Mouse (Mus musculus) forebrain, embryonic 12.5 days (tissue): ENCODE data around the gene Rnf145. TPM values are rescaled to one million over a fixed set of nuclear protein-coding genes. Genes with fewer than 3 reads are reported as not detected.

Experiments used
- ATAC-seq: fragments of 200-750 bp; cut with Nextera tagmentation; 2 replicates; pipeline ENCODE4 v1.8.0; 2017; ENCODE audit warnings: moderate TSS enrichment; ENCODE audit not compliant: low FRiP score
- H3K27ac ChIP-seq: fragments of 300-500 bp; sonication (generic); 2 replicates; pipeline ENCODE4 v1.5.1; 2016; ENCODE audit warnings: mild to moderate bottlenecking
- H3K27me3 ChIP-seq: fragments of 300-500 bp; sonication (generic); 2 replicates; pipeline ENCODE4 v1.6.1; 2016; ENCODE audit warnings: mild to moderate bottlenecking
- H3K36me3 ChIP-seq: fragments of 300-500 bp; sonication (generic); replicated peaks from 2 replicates; pipeline ENCODE4 v1.6.1; 2016; ENCODE audit warnings: mild to moderate bottlenecking
- H3K4me1 ChIP-seq: fragments of 300-500 bp; sonication (generic); 2 replicates; pipeline ENCODE4 v1.6.1; 2016
- H3K4me2 ChIP-seq: fragments of 300-500 bp; sonication (generic); 2 replicates; pipeline ENCODE4 v1.6.1; 2016; ENCODE audit warnings: mild to moderate bottlenecking, moderate library complexity
- H3K4me3 ChIP-seq: fragments of 300-500 bp; sonication (generic); replicated peaks from 2 replicates; pipeline ENCODE4 v1.5.1; 2016; ENCODE audit warnings: mild to moderate bottlenecking
- H3K9ac ChIP-seq: fragments of 300-500 bp; sonication (generic); 2 replicates; pipeline ENCODE4 v1.6.1; 2016; ENCODE audit warnings: mild to moderate bottlenecking
- H3K9me3 ChIP-seq: fragments of 300-500 bp; sonication (generic); 2 replicates; pipeline ENCODE4 v1.6.1; 2016
- WGBS: fragments of 180-500 bp; shearing (Covaris S2); methylation state at CpG from one replicate; pipeline ENCODE4 v1.1.7; 2016; 5-methylcytosine and 5-hydroxymethylcytosine counted together
- polyA plus RNA-seq: library from polyadenylated mRNA; unstranded; fragments of >200 nt; fragmentation: Nextera tagmentation; extraction: Ambion mirVana; gene quantifications from 2 replicates; pipeline ENCODE4 v1.2.1, GENCODE M21; 2016

Gene Rnf145
- polyA plus RNA-seq, 1 experiment from 2014 or later: 121 TPM

DNA sequence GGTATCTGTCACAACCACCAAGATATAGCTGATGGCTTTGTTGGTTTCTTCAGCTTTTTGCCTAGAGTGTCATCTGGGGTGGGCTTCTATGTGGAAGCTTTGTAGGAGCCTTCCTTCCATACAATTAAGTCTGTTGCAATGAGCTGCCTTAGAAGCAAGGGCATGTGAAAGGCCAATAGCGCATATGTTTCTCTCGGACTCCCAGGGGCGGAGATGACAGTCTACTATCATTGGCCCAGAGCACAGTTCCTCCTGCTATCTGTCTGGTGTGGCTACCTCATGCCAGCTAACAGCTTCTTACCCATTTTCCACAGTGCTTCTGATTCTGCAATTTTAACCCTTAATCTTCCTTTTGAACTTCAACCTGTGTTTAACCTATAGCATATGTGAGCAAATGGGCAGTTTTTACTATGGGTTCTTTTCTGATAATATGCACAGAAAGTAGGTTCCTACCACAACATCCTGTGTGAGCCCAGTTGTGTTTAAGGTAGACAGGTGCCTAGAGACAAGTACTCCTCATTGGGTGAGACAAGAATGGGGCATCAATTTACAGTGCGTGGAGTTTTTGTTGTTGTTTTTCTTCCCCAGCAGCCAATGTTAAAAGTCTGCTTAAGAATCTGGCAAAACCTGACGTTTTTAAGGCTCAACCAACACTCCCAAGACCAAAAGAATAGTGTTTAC, 24.0 kb upstream of the Rnf145 start:
- Histone ChIP-seq H3K9me3 (no peaks in the 10 kb centered on the region), H3K36me3 (no peaks in the 10 kb centered on the region), H3K4me2 (no peak overlapping the region), H3K27ac (no peak overlapping the region), H3K9ac (no peak overlapping the region), H3K4me1 (no peaks in the 10 kb centered on the region), H3K27me3 (no peaks in the 10 kb centered on the region), H3K4me3 (no peak overlapping the region)
- 85% methylated on average over 5 of the region's 5 CpGs for WGBS
- ATAC-seq: no peak

DNA sequence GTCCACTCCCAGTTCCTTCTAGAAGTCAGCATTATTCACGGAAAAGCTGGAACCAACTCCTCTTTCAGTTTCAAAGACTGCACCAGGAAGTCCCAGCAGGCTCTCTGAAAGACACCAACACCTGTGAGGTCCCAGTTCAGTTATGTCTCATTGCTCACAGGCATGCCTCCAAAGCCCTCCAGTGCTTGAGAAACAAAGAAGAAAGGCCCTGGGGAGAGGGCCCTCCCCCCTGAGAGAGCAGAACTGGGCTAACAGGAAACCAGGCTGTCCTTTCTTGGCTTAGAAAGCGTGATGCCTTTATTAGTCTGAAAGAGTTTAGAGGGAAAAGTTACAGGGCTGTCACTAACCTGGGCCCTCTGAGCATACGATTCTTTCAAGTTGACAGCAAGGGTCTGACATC, 22.5 kb upstream of the Rnf145 start:
- H3K9me3 ChIP-seq: no peaks in the 10 kb centered on the region
- no peak overlapping the region for H3K4me3 ChIP-seq
- no peak overlapping the region for H3K4me2 ChIP-seq
- ATAC-seq: no peak
- H3K36me3 ChIP-seq: no peaks in the 10 kb centered on the region
- no peak overlapping the region for H3K27ac ChIP-seq
- WGBS: 56% methylated on average over 3 of the region's 3 CpGs
- H3K9ac ChIP-seq: no peak overlapping the region
- H3K27me3 ChIP-seq: no peaks in the 10 kb centered on the region
- no peaks in the 10 kb centered on the region for H3K4me1 ChIP-seq

DNA sequence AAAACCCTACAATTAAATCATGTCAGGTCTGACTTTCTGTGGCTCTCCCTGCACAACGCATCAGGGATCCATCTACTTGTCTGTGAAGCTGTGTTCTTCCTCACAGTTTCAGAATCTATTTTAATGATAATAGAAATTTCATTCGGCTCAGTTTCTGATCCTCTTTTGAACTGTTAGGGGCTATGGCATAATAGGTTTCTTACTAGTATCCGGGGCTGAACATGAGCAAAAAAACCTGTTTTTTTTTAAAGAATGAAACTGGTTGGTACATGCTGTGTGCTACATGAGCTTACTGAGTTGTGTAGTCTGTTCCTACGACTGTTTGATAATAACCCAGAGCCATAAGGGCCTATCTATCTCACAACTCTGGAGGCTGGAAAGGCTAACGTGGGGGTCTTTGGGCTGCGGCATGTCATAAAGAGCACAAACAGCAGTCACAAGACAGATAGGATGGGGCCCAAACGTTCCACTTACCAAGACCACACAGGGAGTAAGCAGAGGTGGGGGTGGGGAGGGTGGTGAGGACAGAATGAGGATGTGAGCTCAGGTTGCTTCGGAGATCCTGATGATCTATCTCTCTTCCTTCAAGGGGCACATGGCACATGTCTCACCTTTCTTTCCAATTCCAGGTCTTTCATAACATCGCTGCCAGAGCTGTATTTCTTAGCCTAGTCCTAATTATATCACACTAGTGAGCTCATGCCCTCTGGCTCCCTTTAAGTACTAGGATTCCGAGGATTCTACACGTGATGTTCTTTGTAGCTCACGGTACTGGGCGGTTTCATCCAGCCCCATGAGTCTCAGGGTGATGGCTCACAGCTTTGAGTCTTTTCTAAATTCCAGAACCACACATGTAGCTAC, 20.1 kb upstream of the Rnf145 start:
- no peaks in the 10 kb centered on the region for H3K9me3 ChIP-seq
- 76% methylated on average over 13 of the region's 13 CpGs for WGBS
- H3K4me3 ChIP-seq: no peak overlapping the region
- no peak overlapping the region for H3K27ac ChIP-seq
- no peaks in the 10 kb centered on the region for H3K27me3 ChIP-seq
- no peak for ATAC-seq
- H3K4me2 ChIP-seq: no peak overlapping the region
- no peak overlapping the region for H3K9ac ChIP-seq
- H3K4me1 ChIP-seq: no peaks in the 10 kb centered on the region
- no peaks in the 10 kb centered on the region for H3K36me3 ChIP-seq

GRCm38 (mm10) chr11:44500966-44501365, 17.8 kb upstream of the Rnf145 start:
- WGBS: 87% methylated on average over 7 of the region's 7 CpGs
- Histone ChIP-seq H3K36me3 (no peaks in the 10 kb centered on the region), H3K9ac (no peak overlapping the region), H3K27me3 (no peaks in the 10 kb centered on the region), H3K9me3 (no peaks in the 10 kb centered on the region), H3K4me1 (no peaks in the 10 kb centered on the region), H3K4me2 (no peak overlapping the region), H3K27ac (no peak overlapping the region), H3K4me3 (no peak overlapping the region)
- ATAC-seq: no peak

DNA sequence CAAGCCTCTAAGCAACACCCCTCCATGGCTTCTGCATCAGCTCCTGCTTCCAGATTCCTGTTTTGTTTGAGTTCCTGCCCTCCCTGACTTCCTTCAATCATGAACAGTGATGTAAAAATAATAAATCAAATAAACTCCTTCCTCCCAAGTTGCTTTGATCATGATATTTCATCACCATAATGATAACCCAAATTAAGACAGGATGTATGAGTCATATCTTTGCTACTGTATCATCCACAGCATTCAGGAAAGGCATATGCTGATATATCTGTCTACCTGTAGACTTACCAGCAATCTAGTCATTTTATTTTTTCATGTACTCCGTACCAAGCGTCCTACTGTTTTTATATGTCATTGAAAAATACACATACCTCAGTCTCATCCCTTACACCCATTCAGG, 17.3 kb upstream of the Rnf145 start:
- no peaks in the 10 kb centered on the region for H3K4me1 ChIP-seq
- no peaks in the 10 kb centered on the region for H3K36me3 ChIP-seq
- no peak for ATAC-seq
- no peak overlapping the region for H3K9ac ChIP-seq
- H3K9me3 ChIP-seq: no peaks in the 10 kb centered on the region
- H3K27ac ChIP-seq: no peak overlapping the region
- H3K27me3 ChIP-seq: no peaks in the 10 kb centered on the region
- no peak overlapping the region for H3K4me3 ChIP-seq
- 97% methylated on average over 2 of the region's 2 CpGs for WGBS
- H3K4me2 ChIP-seq: no peak overlapping the region

DNA sequence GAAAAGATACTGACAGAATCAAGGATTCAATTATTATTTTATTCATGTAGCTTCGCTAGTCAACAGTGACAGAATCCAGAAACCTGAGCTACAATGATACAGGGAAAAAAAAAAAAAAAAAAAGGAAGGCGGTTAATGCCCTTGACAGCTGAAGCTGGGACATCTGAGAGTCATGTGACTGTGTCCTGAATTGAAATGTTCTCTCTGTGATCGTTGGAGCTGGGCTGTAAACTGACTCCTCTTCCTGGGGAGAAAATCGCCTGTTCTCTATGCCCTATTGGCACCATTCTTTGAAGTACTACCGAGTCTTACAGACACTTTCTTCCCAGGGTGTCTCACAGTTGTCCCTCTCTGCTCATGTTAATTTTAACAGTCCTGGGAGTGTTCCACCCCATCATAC, 15.8 kb upstream of the Rnf145 start:
- Histone ChIP-seq H3K4me2 (no peak overlapping the region), H3K27me3 (no peaks in the 10 kb centered on the region), H3K36me3 (no peaks in the 10 kb centered on the region), H3K4me3 (no peak overlapping the region), H3K9ac (no peak overlapping the region), H3K4me1 (no peaks in the 10 kb centered on the region), H3K9me3 (no peaks in the 10 kb centered on the region), H3K27ac (no peak overlapping the region)
- 58% methylated on average over 5 of the region's 5 CpGs for WGBS
- no peak for ATAC-seq

GRCm38 (mm10) chr11:44504146-44504545, 14.6 kb upstream of the Rnf145 start:
- no peak for ATAC-seq
- Histone ChIP-seq H3K9ac (no peak overlapping the region), H3K9me3 (no peaks in the 10 kb centered on the region), H3K27ac (no peak overlapping the region), H3K27me3 (no peaks in the 10 kb centered on the region), H3K4me2 (no peak overlapping the region), H3K4me1 (no peaks in the 10 kb centered on the region), H3K4me3 (no peak overlapping the region), H3K36me3 (no peaks in the 10 kb centered on the region)
- 92% methylated on average over 7 of the region's 7 CpGs for WGBS

DNA sequence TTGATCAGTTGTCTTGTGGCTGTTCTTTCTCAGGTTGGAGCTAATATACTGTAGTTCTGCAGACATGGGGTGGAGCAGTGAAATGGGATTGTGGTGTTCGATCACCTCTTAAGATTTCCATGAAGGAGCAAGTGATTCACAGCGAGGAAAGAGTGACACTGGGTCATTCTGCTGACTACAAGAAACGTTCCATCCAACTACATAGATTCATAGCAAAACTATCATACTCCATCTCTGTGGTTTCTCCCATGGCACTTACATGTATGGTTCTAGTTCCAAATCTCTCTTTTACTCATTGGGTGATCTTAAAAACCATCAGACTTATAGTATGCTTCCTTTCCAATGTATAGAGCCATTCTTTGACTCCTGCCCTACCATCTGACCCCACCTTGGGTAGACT, 14.0 kb upstream of the Rnf145 start:
- Histone ChIP-seq H3K27me3 (no peaks in the 10 kb centered on the region), H3K4me1 (no peaks in the 10 kb centered on the region), H3K4me2 (no peak overlapping the region), H3K4me3 (no peak overlapping the region), H3K36me3 (no peaks in the 10 kb centered on the region), H3K9me3 (no peaks in the 10 kb centered on the region), H3K27ac (no peak overlapping the region), H3K9ac (no peak overlapping the region)
- no peak for ATAC-seq
- 87% methylated on average over 3 of the region's 3 CpGs for WGBS

DNA sequence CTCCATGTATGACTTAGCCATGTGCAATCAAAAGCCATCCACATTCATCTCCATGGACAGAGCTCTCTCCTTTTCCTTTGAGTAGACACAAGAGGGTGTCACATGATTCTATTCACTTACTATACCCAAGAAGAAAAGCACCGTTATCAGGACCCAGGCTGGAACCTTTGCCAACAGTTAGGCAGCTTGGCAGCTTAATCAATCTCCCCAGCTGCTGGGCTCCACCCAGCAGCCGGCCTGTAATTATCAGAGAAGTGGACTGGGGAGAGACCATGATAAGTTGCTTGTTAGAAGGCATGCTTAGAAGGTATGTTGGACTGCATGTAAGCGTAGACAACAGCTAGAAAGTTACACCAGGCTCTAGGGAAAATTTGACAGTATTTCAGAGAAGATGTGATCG, 9.9 kb upstream of the Rnf145 start:
- Histone ChIP-seq H3K27me3 (no peaks in the 10 kb centered on the region), H3K27ac (no peak overlapping the region), H3K9ac (no peak overlapping the region), H3K4me1 (no peaks in the 10 kb centered on the region), H3K36me3 (no peaks in the 10 kb centered on the region), H3K9me3 (no peaks in the 10 kb centered on the region), H3K4me3 (no peak overlapping the region), H3K4me2 (no peak overlapping the region)
- 73% methylated on average over 4 of the region's 4 CpGs for WGBS
- ATAC-seq: no peak

- H3K4me3 ChIP-seq: no peak overlapping the region
- no peaks in the 10 kb centered on the region for H3K36me3 ChIP-seq
- no peak for ATAC-seq
- no peak overlapping the region for H3K4me2 ChIP-seq
- no peaks in the 10 kb centered on the region for H3K4me1 ChIP-seq
- no peak overlapping the region for H3K9ac ChIP-seq
- H3K9me3 ChIP-seq: no peaks in the 10 kb centered on the region
- H3K27ac ChIP-seq: no peak overlapping the region
- no peaks in the 10 kb centered on the region for H3K27me3 ChIP-seq
- 90% methylated on average over 2 of the region's 2 CpGs for WGBS
Measured at GRCm38 (mm10) chr11:44509906-44510305, 8.9 kb upstream of the Rnf145 start.

- Histone ChIP-seq H3K27ac (no peak overlapping the region), H3K4me3 (no peak overlapping the region), H3K9me3 (no peaks in the 10 kb centered on the region), H3K36me3 (no peaks in the 10 kb centered on the region), H3K9ac (no peak overlapping the region), H3K4me2 (no peak overlapping the region), H3K4me1 (no peaks in the 10 kb centered on the region), H3K27me3 (no peaks in the 10 kb centered on the region)
- ATAC-seq: no peak
- 87% methylated on average over 7 of the region's 7 CpGs for WGBS
Measured at GRCm38 (mm10) chr11:44510371-44510770, 8.4 kb upstream of the Rnf145 start.

DNA sequence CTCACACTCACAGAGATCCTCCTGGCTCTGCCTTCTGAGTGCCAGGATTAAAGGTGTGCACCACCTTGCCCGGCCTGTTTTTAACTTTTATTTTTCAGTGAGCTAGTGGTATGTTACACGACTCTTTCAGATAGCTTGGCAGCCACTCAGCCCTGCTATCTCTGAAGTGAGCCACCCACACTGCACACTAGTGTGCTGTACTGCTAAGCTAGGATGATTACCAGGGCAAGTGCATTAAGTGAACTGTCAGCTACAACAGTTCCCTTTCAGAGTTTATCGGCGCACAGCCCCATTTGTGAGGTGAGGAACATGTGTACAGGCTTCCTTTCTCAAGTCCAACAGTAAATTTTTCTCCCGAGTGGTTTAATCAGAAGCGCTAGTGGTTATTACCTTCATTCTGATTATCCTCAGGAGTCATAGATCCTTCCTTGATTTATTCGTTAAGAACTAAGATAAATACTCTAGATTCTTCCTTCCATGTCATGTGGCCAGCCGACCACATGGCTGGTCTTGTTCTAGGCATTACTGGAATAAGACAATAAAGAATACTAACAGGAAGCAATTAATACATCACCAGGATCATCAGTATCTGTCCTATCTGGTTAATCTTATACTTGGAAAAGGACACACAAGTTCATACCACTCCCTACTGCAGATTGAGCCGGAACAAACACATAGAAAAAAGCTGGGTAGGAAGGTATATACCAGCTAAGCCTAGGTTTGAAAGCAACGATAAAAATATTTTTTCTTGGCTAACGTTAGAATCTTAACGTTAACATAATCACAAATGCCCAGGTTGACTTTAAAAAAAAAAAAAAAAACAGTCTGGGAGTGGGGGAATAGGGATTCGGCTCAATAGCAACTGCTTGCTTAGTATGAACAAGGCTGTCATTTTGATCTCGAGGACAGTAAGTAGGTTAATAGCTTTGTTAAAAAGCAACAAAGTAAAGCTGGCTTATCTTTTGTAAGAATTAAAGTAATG, 6.4 kb upstream of the Rnf145 start:
- ATAC-seq: no peak
- WGBS: 84% methylated on average over 14 of the region's 14 CpGs
- H3K4me1 ChIP-seq: 0 out of 2 replicates have a peak, but pooled peaks cover 3% of the 10 kb centered on the region
- no peaks in the 10 kb centered on the region for H3K9me3 ChIP-seq
- H3K4me3 ChIP-seq: no peak overlapping the region
- no peak overlapping the region for H3K27ac ChIP-seq
- H3K9ac ChIP-seq: no peak overlapping the region
- no peak overlapping the region for H3K4me2 ChIP-seq
- H3K36me3 ChIP-seq: no peaks in the 10 kb centered on the region
- no peaks in the 10 kb centered on the region for H3K27me3 ChIP-seq
